Mouse (Mus musculus) heart, embryonic 13.5 days (tissue): Measurements from ENCODE around the gene Mansc4. TPM values are rescaled to one million over a fixed set of nuclear protein-coding genes. Genes with fewer than 3 reads are reported as not detected.

Experiments
- polyA plus RNA-seq: library from polyadenylated mRNA; unstranded; fragments of >200 nt; fragmentation: Nextera tagmentation; extraction: Ambion mirVana; gene quantifications from 2 replicates; pipeline ENCODE4 v1.2.1, GENCODE M21; 2015

Gene Mansc4
- polyA plus RNA-seq, 1 experiment from 2014 or later: 0.51 TPM

Other genes starting within 250 kb of the Mansc4 start
- not detected in 2 replicates for gene Smco2, start 236.9 kb downstream of the Mansc4 start, polyA plus RNA-seq
- 47.0 and 48.6 TPM in 2 replicates for gene Ppfibp1, start 198.5 kb downstream of the Mansc4 start, polyA plus RNA-seq
- 0.04 and 0.18 TPM in 2 replicates for gene 1700034J05Rik, start 132.6 kb downstream of the Mansc4 start, polyA plus RNA-seq
- 0.60 and 1.1 TPM in 2 replicates for gene Rep15, start 54.4 kb downstream of the Mansc4 start, polyA plus RNA-seq
- 123 and 139 TPM in 2 replicates for gene Mrps35, start 44.3 kb downstream of the Mansc4 start, polyA plus RNA-seq
- gene Klhl42, start 4.3 kb upstream of the Mansc4 start, polyA plus RNA-seq: 3.6 and 3.9 TPM in 2 replicates
- gene Pthlh, start 177.2 kb upstream of the Mansc4 start, polyA plus RNA-seq: 2.4 and 2.7 TPM in 2 replicates